Mouse (Mus musculus): ENCODE results near the gene Rps18. TPM values are rescaled to one million over a fixed set of nuclear protein-coding genes. Genes with fewer than 3 reads are reported as not detected.
"Not testable (repeated sequence)": the region's sequence is repeated elsewhere in the genome, so short reads cannot be mapped to it uniquely, and the experiment has no call there.

The Rps18 gene
- total RNA-seq (2021) = 100 to 1,000 TPM; 319 to 336 TPM
- long read RNA-seq, transcript Rps18-201 (5 exons, 560 nt) = major isoform, 37 of 44 reads
- long read RNA-seq, partial matches to known transcripts = 0 of 44 reads
- long read RNA-seq, other reads (novel, unspliced or antisense) = 1 of 44 reads

DNA sequence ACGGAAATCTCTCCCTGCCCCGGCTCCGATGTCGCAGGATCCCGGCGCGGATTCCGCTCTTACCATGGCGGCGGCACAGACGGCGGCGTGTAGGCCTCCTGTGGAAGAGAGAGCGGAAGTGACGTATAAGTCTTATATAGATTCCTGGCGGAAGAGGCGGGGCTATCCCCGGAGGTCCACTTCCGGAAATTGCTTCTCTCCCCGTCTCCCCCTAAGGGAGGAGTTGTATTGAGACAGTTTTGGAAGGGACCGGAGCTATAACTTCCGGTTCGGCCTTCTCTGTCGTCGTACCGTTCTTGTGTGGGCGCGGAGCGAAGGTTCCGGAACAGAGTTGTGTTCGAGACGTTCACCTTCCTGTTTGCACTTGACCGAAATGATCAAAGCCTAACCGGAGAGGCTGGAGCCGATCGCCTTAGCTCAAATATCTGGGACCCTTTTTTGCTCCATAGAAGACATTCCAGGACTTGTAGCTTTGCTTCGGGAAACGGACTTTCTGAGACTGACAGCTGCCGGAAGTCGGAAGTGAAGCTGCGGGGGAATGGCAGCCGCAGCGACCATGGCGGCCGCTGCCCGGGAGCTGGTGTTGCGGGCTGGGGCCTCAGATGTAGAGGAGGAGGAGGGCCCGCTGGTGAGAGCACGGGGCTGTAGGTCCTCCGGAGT, at the start of gene Rps18, which contains the start of gene Vps52:
Gene Rps18, minus strand, starts transcription at position 447 of the 660 bp plus-strand sequence.
Gene Vps52, plus strand, starts transcription at position 258 of the 660 bp plus-strand sequence.
- peak; percentile 96 to 99 for DNase-seq (ENCODE audit: low spot score in 2 of 2)

DNA sequence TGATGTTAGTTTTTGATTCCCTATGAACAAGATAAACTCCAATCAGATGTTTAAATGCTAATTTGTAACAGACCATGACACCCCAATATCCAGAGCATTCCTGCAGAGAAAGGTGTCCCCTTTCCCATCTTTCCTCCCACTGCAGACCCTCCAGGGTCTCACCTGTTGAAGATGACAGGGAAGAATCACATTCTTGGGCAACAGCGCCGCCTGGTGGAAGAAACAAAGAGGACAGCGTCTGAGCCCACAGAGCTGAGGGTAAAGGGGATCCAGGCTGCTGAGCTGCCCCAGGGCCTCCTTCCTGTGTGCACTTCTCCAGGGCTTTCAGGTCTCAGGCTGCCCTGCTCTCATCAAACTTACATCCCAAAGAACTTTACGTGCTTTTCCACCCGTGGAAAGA, 47.6 kb upstream of the Rps18 start:
- no peak for DNase-seq (ENCODE audit: low spot score in 2 of 2)

DNA sequence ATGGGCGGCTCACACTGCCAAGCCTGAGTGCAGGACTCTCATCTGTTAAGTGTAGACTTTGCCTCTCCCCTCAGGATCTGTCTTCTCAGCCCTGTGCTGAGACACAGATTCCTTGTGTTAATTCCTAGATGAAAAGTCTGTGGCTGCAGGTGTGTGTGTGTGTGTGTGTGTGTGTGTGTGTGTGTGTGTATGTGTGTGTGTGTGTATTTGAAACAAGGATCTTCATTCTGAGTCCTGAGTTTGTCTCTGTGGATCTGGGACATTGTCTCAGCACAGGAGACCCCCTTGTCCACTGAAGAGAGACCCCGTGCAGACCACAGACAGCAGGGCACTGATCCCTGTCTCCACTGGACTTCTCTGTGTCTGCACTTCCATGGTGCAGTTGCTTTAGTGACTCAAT, 45.0 kb upstream of the Rps18 start:
- DNase-seq (ENCODE audit: low spot score in 2 of 2) = not testable (repeated sequence)

DNA sequence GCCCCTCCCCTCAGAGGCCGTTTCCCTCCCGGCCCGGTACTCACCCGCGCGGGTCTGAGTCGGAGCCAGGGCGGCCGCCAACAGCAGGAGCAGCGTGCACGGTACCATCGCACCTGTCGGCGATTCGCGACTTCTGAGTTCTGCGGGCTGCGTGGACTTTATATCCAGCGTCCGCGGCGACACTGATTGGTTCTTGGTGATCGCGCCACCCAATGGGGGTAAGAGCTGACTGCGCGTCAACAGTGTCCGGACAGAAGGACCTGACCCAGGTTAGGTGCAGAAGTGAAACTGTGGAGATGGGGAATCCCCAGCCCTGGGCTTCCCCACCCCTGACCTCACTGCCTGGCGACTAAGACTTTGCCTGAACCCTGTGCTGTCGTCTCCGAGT, 44.3 kb upstream of the Rps18 start, which contains the start of gene H2-K1:
Gene H2-K1, minus strand, starts transcription at position 198 of the 388 bp plus-strand sequence.
- DNase-seq (ENCODE audit: low spot score in 2 of 2) = peak in 1 of 2 experiments; percentile 73

DNA sequence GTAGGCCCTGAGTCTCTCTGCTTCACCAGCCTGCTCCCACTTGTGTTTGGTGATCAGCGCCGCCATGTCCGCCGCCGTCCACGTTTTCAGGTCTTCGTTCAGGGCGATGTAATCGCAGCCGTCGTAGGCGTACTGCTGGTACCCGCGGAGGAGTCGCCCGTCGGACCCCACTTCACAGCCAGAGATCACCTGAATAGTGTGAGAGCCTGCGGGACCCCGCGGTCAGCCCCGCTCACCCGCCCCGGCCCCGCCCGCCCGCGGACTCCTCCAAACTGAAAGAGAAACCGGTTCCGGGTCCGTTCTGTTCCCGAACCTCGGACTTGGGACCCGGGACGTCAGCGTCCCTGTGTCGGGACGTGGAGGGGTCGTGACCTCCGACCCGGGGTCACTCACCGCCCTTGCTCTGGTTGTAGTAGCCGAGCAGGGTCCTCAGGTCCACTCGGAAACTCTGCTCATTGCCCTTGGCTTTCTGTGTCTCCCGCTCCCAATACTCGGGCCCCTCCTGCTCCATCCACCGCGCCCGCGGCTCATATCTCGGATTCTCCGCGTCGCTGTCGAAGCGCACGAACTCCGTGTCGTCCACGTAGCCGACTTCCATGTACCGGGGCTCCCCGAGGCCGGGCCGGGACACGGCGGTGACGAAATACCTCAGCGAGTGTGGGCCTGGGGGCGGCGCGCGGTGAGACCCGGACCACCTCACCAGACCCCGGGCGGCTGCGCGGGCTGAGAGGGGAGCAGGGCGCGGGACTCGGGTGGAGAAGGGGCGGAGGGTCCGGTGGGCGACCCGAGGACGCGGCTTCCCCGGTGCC, 43.7 kb upstream of the Rps18 start:
- no peak for DNase-seq (ENCODE audit: low spot score in 2 of 2)

DNA sequence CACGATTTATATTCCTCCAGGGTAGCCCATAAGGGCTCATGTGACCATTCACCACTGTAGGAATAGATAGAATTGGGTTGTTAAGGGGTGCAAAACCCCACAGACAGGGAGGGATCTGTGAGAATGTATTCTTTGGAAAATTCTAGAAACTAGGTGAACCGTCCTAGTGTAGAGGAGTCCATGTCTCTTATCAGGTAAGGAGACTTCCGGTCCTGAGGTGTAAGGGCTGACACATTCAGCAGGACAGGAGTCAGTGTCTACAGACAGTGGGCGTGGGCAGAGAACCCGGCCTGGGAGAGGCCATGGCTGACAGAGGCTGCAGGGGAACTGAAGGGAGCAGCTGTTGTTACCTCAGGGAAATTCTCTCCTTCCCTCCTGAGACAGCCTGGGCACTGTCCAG, 42.9 kb upstream of the Rps18 start:
- DNase-seq (ENCODE audit: low spot score in 2 of 2) = not testable (repeated sequence)

DNA sequence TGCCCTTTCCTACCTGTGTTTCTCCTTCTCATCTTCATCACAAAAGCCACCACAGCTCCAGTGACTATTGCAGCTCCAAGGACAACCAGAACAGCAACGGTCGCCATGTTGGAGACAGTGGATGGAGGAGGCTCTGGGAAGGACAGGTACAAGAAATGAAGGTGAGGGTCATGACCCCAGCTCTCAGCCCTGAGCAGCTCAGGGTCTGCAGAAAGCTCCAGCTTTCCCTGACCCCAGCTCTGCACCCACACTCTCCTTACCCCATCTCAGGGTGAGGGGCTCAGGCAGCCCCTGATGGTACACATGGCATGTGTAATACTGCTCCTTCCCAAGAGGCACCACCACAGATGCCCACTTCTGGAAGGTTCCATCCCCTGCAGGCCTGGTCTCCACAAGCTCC, 41.2 kb upstream of the Rps18 start:
- not testable (repeated sequence) for DNase-seq (ENCODE audit: low spot score in 2 of 2)

DNA sequence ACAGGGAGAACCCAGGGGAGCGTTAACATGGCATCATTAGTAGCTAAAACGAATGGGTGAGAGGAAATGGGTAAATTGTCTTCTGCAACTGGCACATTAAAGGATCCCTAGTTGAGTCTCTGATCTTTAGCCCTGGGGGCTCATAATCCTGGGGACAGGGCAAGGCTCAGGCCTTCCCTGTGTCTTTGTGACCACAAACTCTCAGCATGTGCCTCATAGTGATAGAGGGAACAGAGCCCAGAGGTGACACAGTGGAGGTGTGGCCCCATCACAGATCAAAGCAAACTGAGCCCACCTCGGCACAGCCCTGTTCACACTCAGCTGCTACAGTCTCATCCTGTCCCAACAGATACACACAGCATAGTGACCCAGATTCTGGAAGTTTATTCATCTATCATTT, 39.9 kb upstream of the Rps18 start:
- DNase-seq (ENCODE audit: low spot score in 2 of 2) = no peak

DNA sequence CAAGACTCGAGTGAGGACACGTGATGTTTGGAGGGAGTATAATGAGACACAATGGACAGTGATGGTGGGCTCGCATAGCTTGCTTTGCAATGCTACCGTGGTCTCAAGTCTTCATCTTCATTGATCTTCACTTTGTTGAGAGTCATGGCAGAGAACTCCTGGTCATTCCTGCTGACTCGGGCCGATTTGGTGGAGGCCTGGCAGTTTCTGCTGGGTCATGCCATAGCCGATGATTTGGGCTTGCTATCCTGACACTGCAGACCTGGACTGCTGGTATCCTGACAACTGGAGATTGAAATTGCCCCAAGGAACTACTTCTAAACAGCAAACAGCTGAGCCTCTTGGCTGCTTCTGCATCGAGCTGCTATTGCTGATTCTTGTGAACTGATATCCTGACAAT, 39.2 kb upstream of the Rps18 start:
- DNase-seq (ENCODE audit: low spot score in 2 of 2) = no peak

DNA sequence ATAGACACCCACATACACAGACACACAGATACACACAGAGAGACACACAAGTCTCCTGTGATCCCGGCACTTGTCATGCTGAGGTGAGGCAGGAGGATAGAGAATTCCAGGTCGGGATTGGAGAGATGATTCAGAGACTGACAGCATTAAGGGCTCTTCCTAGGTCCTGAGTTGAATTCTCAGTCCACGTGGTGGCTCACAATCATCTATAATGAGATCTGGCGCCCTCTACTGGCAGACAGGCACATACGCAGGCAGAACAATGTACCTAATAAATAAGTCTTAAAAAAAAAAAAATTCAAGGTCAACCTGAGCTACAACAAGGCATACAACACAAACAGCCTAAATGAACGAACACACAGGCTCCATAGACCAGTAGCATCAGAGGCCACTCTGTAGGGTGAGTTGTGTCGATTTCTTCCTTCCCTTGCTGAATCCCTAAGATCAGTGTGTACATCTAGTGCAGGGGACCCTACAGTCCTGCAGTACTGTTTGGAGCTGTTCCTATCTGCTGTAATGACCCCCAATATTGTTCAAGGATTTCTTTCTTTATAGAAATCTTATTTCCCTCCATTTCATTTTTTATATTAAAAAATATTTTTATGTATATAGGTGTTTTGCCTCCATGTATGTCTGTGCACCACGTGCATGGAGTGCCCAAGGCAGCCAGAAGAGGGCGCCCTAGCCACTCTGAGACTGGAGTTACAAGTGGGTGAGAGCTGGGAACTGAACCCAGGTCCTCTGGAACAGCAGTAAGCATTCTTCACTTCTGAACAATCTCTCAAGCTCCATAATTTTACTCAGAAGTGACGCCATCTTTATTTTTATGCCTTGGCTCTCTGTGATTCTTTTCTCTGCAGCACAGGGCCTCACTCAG, 36.2 kb upstream of the Rps18 start:
- peak in 1 of 2 experiments; percentile 55 for DNase-seq (ENCODE audit: low spot score in 2 of 2)

DNA sequence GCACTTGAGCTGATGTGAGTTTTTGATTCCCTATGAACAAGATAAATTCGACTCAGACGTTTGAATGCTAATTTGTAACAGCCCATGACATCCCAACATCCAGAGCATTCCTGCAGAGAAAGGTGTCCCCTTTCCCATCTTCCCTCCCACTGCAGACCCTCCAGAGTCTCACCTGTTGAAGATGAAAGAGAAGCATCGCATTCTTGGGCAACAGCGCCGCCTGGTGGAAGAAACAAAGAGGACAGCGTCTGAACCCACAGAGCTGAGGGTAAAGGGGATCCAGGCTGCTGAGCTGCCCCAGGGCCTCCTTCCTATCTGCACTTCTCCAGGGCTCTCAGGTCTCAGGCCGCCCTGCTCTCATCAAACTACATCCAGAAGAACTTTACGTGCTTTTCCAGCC, 26.3 kb upstream of the Rps18 start:
- peak in 1 of 2 experiments; percentile 62 for DNase-seq (ENCODE audit: low spot score in 2 of 2)

DNA sequence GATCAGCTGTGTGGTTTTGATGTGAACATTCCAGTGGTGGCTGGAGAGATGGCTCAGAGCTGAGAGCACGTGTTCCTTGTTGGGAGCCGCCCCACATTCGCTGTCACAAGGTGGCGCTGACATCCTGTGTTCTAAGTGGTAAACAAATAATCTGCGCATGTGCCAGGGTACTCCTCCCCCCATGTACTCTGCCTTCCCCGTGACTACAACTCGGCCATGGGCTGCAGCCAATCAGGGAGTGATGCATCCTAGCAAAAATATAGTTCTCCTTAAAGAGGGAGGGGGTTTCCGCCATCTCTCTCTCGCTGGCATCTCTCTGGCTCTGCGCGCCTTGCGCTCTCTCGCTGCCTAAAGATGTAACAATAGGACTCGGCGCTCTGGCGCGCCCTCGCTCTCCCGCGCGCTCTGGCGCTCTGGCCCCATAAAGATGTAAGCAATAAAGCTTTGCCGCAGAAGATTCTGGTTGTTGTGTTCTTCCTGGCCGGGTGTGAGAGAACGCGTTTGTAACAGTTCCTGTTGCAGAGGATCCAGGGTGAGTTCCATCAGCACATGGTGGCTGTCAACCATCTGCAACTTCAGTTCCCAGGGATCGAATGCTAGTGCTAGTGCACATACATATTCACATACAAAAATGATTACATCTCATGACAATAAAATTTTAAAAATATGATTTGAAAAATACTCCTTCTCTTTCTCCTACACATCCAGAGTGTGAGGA, 25.6 kb upstream of the Rps18 start:
- DNase-seq (ENCODE audit: low spot score in 2 of 2) = peak; percentile 83 to 95

DNA sequence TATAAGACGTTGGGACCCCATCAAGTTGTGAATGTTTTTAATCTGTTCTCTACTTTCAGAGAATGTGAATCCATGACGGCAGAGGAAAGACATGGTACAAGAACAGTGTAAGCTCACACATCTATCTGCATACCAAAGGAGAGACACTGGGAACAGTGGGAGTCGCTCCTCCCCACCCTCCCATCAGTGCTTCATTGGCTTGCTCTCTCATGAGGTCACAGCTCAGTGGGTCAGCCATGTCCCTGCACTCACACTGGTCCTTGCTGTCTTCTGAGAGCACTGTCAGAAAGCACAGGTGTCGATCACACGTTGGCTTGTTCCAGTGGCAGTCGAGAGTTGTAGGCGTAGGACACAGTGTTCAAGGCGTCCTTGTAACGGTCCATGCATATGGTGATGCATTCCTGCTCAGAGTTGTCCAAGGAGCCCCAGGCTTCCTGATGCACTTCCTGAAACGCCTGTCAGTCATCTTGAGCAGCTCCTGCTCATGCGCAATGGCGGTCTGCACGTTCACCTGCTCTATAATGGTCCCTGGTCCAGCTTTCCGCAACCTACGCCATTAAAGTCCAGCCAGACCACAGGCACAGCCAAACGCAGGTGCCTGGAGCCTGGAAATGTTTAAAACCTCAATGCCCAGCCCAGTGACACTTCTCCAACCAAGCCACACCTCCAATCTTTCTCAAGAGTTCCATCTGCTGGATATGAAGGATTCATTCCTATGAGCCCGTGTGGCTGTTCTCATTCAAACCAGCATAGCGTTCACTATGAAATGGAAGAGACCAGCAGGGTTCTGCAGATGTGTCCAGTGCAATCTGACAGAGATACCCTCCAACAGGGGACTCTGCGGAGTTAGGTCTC, 24.6 kb upstream of the Rps18 start:
- DNase-seq (ENCODE audit: low spot score in 2 of 2) = no peak

DNA sequence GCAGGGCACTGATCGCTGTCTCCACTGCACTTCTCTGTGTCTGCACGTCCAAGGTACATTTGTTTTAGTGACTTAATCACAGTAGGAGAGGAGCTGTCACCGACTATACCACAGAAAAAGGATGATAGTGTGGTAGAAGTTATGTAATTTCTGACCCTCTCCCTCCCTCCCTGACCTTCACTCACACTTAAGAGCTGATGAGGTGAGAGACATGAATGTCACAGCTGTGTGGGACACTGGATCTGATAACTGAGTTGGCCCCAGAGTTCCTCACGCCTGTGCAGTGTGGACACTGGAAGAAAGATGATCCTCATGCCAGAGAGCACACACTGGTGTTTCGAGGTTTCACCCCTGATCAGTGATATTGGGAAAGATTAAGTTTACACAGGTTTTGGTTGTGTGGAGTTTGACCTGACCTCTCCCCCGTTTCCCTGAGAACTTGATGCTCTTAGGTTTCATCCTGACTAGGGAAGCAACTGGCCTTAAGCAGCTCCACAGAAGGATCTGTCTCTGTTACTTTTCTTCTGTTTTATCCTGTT, 23.8 kb upstream of the Rps18 start:
- DNase-seq (ENCODE audit: low spot score in 2 of 2) = no peak

DNA sequence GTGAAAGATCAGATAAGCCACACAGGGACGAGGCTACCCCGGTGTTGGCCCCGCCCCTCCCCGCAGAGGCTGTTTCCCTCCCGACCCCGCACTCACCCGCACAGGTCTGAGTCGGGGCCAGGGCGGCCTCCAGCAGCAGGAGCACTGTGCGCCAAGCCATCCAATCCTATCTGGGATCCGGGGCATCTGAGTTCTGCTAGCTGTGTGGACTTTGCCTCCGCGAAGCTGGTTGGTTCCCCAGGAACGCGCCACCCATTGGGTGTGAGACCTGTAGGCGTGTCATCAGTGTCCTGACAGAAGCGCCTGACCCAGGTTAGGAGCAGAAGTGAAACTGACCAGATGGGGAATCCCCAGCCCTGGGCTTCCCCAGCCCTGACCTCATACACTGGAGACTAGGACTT, 22.8 kb upstream of the Rps18 start:
- peak in 1 of 2 experiments; percentile 42 for DNase-seq (ENCODE audit: low spot score in 2 of 2)

DNA sequence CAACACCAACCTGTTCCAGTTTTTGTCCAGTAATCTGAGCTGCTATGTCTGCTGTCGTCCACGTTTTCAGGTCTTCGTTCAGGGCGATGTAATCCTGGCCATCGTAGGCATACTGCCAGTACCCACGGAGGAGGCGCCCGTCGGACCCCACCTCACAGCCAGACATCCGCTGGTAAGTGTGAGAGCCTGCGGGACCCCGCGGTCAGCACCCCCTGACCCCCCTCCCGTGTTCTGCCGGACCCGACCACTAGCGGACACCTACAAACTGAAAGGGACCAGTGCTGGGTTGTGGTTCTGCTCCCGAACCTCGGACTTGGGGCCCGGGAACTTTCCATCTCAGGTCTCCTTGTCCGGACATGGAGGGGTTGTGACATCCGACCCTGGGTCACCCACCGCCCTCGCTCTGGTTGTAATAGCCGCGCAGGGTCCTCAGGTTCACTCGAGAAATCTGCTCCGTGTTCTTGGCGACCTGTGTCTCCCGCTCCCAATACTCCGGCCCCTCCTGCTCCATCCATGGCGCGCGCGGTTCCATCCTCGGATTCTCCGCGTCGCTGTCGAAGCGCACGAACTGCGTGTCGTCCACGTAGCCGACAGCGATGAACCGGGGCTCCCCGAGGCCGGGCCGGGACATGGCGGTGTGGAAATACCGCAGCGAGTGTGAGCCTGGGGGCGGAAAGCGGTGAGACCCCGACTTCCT, 22.2 kb upstream of the Rps18 start:
- DNase-seq (ENCODE audit: low spot score in 2 of 2) = no peak

DNA sequence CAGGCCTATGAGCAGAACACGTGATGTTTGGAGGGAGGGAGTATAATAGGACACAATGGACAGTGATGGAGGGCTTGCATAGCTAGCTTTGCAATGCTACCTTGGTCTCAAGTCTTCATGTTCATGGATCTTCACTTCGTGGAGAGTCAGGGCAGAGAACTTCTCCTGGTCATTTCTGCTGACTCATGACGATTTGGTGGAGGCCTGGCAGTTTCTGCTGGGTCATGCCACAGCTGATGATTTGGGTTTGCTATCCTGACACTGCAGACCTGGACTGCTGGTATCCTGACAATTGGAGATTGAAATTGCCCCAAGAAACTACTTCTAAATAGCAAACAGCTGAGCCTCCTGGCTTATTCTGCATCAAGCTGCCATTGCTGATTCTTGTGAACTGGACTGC, 17.8 kb upstream of the Rps18 start:
- no peak for DNase-seq (ENCODE audit: low spot score in 2 of 2)

DNA sequence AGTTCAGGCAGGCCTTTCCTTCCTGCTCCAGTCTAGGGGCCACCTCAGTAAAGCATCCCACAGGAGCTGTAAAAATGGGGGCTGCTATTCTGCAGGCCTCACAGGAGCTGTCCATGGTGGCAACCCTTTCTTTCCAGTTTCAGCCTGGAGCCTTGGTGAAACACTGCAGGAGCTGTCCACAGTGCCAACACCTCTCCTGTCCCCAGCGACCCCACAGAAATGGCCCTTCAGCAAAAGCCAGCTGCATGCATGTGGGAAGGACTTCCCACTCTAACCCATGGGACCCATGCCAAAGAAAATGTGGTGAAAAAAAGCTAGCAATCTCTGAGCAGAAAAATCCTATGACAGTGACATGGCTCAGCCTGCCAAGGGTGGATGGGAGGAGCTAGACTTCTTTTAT, 16.9 kb upstream of the Rps18 start:
- DNase-seq (ENCODE audit: low spot score in 2 of 2) = no peak

DNA sequence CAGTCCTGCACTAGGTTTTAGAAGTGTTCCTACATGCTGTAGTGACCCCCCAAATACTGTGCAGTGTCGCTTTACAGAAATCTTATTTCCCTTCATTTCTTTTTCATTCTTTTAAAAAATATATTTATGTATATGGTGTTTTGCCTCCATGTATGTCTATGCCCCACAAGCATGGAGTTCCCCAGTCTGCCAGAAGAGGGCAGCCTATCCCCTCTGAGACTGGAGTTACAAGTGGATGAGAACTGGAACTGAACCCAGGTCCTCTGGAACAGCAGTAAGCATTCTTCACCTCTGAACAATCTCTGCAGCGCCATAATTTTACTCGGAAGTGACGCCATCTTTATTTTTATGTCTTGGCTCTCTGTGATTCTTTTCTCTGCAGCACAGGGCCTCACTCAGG, 13.6 kb upstream of the Rps18 start:
- no peak for DNase-seq (ENCODE audit: low spot score in 2 of 2)

Data from layer of hippocampus, adult 18-20 months (tissue).